Mouse (Mus musculus): ENCODE data around the gene Car8.

Car8 gene

GRCm38 (mm10) chr4:8238560-8239305 is at the start of gene Car8:
TSS of gene Car8 (minus strand) at chr4:8239041.
- peak; percentile 29 to 73 for DNase-seq

GRCm38 (mm10) chr4:8284934-8285333 is 46.1 kb upstream of the Car8 start:
- DNase-seq, result no peak

- no peak for DNase-seq
Measured at GRCm38 (mm10) chr4:8278159-8278558, 39.3 kb upstream of the Car8 start.

GRCm38 (mm10) chr4:8249805-8250204 is 11.0 kb upstream of the Car8 start:
- DNase-seq, result no peak

- DNase-seq, result no peak
Measured at GRCm38 (mm10) chr4:8245495-8246063, 6.7 kb upstream of the Car8 start.

- no peak for DNase-seq
Measured at GRCm38 (mm10) chr4:8245062-8245461, 6.2 kb upstream of the Car8 start.

GRCm38 (mm10) chr4:8239699-8240098 is 858 bp upstream of the Car8 start:
- no peak for DNase-seq

- peak in 1 of 2 experiments; percentile 8 for DNase-seq
Measured at GRCm38 (mm10) chr4:8239306-8239670, 447 bp upstream of the Car8 start.

- DNase-seq, result peak; percentile 25 to 40
Measured at GRCm38 (mm10) chr4:8232393-8233111, 6.3 kb downstream of the Car8 start.

- no peak for DNase-seq
Measured at GRCm38 (mm10) chr4:8231291-8231871, 7.5 kb downstream of the Car8 start.

- DNase-seq, result no peak
Measured at GRCm38 (mm10) chr4:8229661-8230298, 9.1 kb downstream of the Car8 start.

- DNase-seq, result no peak
Measured at GRCm38 (mm10) chr4:8218941-8219340, 19.9 kb downstream of the Car8 start.

GRCm38 (mm10) chr4:8218004-8218403 is 20.8 kb downstream of the Car8 start:
- DNase-seq, result no peak

- no peak for DNase-seq
Measured at GRCm38 (mm10) chr4:8217272-8217671, 21.6 kb downstream of the Car8 start.

- DNase-seq, result no peak
Measured at GRCm38 (mm10) chr4:8216551-8216950, 22.3 kb downstream of the Car8 start.

- no peak for DNase-seq
Measured at GRCm38 (mm10) chr4:8213661-8214060, 25.2 kb downstream of the Car8 start.

- no peak for DNase-seq
Measured at GRCm38 (mm10) chr4:8212873-8213569, 25.8 kb downstream of the Car8 start.

- no peak for DNase-seq
Measured at GRCm38 (mm10) chr4:8210452-8210851, 28.4 kb downstream of the Car8 start.

GRCm38 (mm10) chr4:8207924-8208323 is 30.9 kb downstream of the Car8 start:
- DNase-seq, result no peak

GRCm38 (mm10) chr4:8206918-8207573 is 31.8 kb downstream of the Car8 start:
- DNase-seq, result peak; percentile 52 to 54

GRCm38 (mm10) chr4:8205089-8205649 is 33.7 kb downstream of the Car8 start:
- peak in 1 of 2 experiments; percentile 31 for DNase-seq

Data from kidney, postnatal 36 days (tissue).